Mouse (Mus musculus) stomach, postnatal 0 days (tissue): Measurements from ENCODE around the gene 1700001P01Rik.

Experiments
- CTCF ChIP-seq: IDR thresholded peaks from 2 replicates; pipeline ENCODE4 v1.5.1; 2016; ENCODE audit warnings: antibody characterized with exemption, low read depth, mild to moderate bottlenecking, moderate library complexity
- EP300 ChIP-seq: optimal IDR thresholded peaks from 2 replicates; pipeline ENCODE3; 2016; ENCODE audit warnings: antibody characterized with exemption

DNA sequence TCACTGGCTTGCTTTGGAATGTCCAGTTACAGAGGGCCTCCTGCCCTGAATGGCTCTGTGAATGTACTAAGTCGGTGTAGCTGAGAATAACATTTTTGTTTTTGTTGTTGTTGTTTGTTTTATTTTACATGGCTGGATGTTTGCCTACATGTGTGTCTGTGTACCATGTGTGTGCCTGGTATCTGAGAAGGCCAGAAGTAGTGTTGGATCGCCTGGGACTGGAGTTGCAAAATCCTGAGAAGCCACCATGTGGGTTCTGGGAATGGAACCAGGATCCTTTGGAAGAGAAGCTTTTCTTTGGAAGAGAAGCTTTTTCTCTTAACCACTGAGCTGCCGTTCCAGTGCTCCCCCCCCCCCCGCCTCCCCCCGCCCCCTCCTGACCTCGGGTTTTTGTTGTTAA, 26.8 kb upstream of the 1700001P01Rik start:
- TF ChIP-seq CTCF (no peak), EP300 (no peak)
